Mouse (Mus musculus): Measurements from ENCODE around the gene Atp9a. TPM values are rescaled to one million over a fixed set of nuclear protein-coding genes. Genes with fewer than 3 reads are reported as not detected.

The Atp9a gene
- total RNA-seq, 2 experiments from 2014 or later = 339 to 358 TPM

DNA sequence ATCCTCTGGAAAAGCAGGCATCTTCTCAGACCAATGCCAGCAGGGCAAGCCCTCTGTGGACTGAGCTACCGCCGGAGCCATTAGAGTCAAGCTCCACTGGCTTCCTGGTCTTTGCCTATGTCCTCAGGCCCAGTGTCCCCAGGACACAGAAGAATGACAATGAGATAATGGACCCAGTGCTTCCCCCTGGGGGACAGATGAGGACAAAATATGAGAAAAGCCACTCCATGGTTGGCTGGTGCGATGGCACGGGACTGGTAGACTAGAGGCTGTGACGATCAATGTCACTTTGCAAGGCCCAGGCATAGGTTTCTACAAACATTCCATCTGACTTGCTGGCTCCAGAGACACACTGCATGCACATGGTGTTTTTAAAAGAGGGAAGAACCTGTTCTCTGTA, 149.2 kb downstream of the Atp9a start:
- Histone ChIP-seq H3K27ac (no peak overlapping the region), H3K4me3 (no peak overlapping the region)
- no peak for DNase-seq (ENCODE audit: low spot score in 2 of 2)
- TF ChIP-seq CTCF (conservative IDR thresholded peaks at IDR 0.05) = peak; percentile 52

DNA sequence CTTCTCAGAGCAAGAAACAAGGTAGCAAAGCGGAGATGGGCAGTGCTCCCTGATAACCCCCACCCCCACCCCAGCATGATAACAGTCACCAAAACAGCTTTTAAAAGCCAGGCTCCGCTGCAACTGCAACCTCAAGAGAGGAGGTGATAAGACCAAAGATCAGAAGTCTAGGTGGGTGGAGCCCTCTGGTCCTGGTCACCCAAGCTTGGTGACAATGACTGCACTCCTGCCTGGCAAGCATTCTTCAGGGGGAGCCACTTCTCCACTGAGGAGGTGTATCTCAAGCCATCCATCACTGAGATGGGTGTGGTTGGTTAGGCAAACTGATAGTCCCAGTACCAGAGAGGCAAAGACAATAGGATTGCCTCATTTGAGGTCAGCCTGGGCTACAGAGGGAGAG, 151.1 kb downstream of the Atp9a start:
- no peak overlapping the region for H3K27ac ChIP-seq
- TF ChIP-seq CTCF (conservative IDR thresholded peaks at IDR 0.05) = no peak
- no peak overlapping the region for H3K4me3 ChIP-seq

DNA sequence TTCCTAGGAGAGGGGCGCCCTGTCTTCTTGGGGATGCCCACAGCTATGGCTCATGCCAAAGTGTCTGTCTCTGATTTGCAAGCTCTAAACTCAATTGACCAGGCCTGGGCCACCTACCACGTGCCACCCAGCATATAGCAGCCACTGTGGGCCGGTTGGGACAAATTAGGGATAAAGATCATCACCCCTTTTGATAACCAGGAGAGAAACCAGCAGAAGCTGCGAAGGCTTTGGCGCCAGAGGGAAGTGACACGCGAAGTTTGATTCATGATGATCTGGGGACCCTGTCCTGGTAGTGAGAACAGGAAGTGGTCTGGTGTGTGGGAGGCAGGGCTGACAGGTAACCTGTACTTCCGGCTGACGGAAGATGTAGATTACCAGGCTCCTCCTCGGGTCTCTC, 151.7 kb downstream of the Atp9a start:
- TF ChIP-seq CTCF (conservative IDR thresholded peaks at IDR 0.05) = no peak
- no peak for DNase-seq (ENCODE audit: low spot score in 2 of 2)
- no peak overlapping the region for H3K27ac ChIP-seq
- no peak overlapping the region for H3K4me3 ChIP-seq

More for the DNA sequence above, 151.1 kb downstream of the Atp9a start:
- no peak for DNase-seq (ENCODE audit: low spot score in 2 of 2)

DNA sequence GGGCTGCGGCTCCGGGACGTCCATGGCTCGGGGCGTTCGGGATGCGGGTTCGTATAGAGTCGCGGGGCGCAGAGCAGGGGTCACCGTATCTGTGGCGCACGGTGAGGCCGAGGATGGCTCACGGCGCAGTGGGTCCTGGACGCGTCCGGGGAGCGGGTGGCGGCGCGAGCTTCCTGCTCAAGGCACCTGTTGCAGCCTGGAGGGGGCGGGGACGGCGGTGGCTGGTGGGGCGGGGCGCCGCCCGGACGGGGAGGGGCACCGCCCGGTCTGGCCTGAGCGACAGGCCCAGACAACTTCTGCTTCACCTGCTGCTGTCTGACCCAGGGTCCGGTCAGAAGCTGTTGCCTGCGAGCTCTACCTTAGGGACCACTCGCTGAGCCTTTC, 152.0 kb downstream of the Atp9a start:
- Histone ChIP-seq H3K4me3 (peak overlapping the region; percentile 31), H3K27ac (peak overlapping the region; percentile 25; the same call in 1 of the 2 replicates)
- no peak for DNase-seq (ENCODE audit: low spot score in 2 of 2)
- TF ChIP-seq CTCF (conservative IDR thresholded peaks at IDR 0.05) = no peak

DNA sequence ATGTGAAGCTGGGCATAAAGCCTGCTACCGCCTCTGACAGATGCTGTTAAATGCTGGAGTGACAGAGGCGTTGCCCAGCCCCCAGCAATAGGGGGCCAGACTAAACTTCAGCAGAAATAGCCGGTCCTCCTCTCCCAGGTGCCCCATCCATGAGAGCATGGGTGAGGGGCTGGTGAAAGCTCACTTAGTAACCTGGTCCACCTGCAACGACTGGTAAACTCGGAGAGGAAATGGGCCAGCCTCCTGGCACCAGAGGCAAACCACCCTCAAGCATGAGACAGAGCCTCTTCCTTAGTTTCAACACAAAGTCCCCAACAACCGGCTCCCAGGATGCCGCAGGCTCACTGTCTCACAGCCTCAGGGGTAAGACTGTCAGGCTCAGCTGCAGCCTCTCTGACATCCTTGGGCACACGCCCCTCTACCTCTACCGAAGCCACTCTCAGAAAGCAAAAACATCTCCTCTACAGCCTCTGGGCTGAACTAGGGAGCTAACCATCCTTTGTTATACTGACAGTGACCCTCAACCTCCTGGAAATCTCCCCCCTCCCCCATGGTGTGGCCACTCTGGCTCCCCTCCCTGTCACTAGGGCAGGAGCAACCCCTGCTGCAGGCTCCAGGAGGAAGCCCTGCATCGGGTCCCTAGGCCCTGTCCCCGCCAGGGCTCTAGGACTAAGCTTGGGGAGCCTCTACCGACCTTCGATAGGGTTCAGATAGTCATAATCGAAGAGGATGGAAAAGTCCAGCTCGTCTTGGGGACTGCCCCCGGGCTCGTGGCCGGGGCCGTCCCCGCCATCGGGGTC, 152.6 kb downstream of the Atp9a start:
- Histone ChIP-seq H3K27ac (peak overlapping the region; percentile 25; the same call in 1 of the 2 replicates), H3K4me3 (peak overlapping the region; percentile 31)
- no peak for DNase-seq (ENCODE audit: low spot score in 2 of 2)
- TF ChIP-seq CTCF (conservative IDR thresholded peaks at IDR 0.05) = no peak

DNA sequence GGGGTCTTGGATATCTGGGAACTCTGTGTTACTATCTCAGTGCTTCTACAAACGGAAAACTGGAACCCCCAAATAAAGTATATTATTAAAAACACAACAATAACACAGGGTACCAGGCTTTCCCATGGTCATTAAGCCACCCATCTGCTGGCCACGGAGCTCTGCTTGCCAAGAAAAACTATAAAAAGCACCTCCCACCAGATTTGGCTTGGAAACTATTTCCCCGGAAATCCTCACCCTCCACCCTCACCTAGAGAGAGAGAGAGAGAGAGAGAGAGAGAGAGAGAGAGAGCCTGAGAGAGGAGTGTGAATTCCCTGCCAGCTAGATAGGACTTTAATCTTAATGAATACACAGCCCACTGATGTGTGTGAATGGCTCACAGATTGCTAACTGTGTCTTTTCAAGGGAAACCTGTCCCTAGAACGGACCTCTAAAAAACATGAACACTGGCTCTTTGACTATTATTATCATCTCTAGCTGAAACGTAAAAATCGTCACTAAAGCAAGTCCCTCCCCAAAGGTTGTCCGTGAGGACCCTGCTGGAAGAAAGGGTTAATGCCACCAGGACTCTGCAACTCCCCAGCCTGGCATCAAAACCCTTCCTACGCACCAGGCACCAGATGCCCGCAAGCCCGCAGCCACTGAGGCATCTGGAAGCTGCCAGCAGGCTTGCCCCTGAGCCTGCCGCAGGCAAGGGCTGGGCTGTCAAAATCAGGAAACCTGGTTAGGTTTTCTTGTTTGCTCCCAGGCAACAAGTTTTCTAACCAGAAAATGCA, 153.4 kb downstream of the Atp9a start:
- 0 out of 2 replicates have a peak, but pooled peaks have one; percentile 12 for TF ChIP-seq CTCF (conservative IDR thresholded peaks at IDR 0.05)
- Histone ChIP-seq H3K27ac (peak overlapping the region; percentile 25; the same call in 1 of the 2 replicates), H3K4me3 (peak overlapping the region; percentile 31)
- no peak for DNase-seq (ENCODE audit: low spot score in 2 of 2)

DNA sequence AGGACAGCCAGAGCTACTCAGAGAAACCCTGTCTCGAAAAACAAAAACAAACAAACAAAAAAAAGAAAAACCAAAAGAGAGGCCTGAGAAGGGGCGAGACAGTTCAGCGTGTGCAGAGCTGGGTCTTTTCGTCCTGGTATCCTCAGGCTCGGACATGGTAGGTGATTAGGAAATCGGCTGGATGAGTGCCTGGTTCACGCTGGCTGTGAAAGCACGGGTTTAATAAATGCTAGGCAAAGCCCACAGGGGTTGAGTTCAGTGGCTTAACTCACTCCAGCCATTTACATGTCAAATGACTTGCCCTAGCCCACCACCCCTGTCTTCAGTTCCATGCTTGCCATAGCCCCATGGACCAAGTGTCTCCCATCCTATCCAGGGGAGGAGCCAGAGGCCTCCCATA, 155.1 kb downstream of the Atp9a start:
- no peak for DNase-seq (ENCODE audit: low spot score in 2 of 2)
- no peak overlapping the region for H3K27ac ChIP-seq
- no peak for TF ChIP-seq CTCF (conservative IDR thresholded peaks at IDR 0.05)
- H3K4me3 ChIP-seq = no peak overlapping the region

DNA sequence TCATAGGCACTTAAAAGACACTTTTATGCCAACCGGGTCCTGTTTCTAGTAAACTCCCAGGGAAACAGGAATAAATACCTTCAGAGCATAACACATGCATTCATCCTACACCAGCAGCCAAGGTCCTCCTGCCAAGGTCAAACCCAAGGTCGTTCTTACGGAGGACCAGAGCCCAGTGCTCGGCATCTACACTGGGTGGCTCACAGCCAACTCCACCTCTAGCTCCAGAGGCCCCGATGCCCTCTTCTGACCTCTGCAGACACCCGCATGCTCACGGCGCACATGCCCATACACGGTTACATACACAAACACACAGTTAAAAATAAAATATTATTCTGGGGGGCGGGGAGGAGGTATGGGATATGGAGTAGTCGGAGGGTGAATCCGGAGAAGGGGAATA, 155.7 kb downstream of the Atp9a start:
- no peak overlapping the region for H3K4me3 ChIP-seq
- no peak overlapping the region for H3K27ac ChIP-seq
- no peak for TF ChIP-seq CTCF (conservative IDR thresholded peaks at IDR 0.05)
- DNase-seq (ENCODE audit: low spot score in 2 of 2) = no peak

DNA sequence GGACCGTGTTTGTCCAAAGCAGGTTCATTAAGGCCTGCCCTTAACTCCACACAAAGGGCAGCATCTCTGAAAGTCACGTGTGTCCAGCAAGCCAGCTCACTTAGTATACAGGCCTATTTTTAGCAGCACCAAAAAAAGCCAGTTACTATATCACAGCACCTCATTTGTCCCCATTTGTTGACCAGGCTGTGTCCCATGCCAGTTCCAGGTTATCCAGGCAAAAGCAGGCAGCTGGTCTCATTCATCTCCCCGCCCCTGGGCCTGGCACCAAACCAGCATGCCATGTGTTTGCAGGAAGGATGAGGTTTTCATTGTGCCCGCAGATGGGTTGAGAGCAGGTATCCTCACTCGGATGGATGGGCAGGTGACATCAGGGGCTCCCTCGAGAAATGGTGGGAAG, 157.4 kb downstream of the Atp9a start:
- TF ChIP-seq CTCF (conservative IDR thresholded peaks at IDR 0.05) = no peak
- no peak for DNase-seq (ENCODE audit: low spot score in 2 of 2)
- Histone ChIP-seq H3K27ac (no peak overlapping the region), H3K4me3 (no peak overlapping the region)

Small RNA genes lying within 50 kb of the gene (microRNA-seq; reads per million reads assigned to microRNA genes)
- gene Mir7004 = 7.7 to 11.0 reads per million in 2 experiments

Other genes starting within 250 kb of the Atp9a start
- 10 to 100 TPM; 19.7 to 20.1 TPM for gene Nfatc2, start 140.8 kb downstream of the Atp9a start, total RNA-seq (2021)
- under 1 TPM; 0.34 to 0.61 TPM for gene Sall4, start 25.5 kb upstream of the Atp9a start, total RNA-seq (2021)
- gene Zfp64, start 213.2 kb upstream of the Atp9a start, total RNA-seq (2021) = 10 to 100 TPM; 17.0 to 17.6 TPM